Mouse (Mus musculus): ENCODE results near the gene Adprm.

DNA sequence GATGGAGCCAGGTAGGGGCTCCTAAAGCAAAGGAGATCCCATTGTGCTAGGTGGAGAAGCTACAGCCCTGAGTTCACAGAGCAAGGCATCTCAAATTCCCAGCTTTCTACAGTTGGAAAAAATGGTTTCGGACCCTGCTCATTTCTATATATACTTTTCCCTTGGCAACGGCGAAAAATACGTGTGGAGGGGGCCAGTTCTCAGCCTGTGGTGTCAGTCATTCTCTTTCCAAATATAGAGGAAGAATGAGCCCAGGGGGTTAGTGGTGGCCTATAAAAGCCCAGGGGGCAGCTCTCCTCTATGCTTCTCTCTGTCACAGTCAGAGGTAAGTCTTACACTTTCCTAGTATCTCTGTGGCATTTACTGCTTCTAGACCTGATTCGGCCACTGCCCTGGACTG lies 25.6 kb upstream of the Adprm start, which contains the start of gene Myh3:
- TF ChIP-seq CTCF (IDR thresholded peaks at IDR 0.05; ENCODE audit: insufficient read depth, low read depth, low read length) (no peak), POLR2A (IDR thresholded peaks at IDR 0.05; ENCODE audit: insufficient read depth, low read depth, low read length) (no peak)
